Mouse (Mus musculus): ENCODE measurements around the gene Prr15.

DNA sequence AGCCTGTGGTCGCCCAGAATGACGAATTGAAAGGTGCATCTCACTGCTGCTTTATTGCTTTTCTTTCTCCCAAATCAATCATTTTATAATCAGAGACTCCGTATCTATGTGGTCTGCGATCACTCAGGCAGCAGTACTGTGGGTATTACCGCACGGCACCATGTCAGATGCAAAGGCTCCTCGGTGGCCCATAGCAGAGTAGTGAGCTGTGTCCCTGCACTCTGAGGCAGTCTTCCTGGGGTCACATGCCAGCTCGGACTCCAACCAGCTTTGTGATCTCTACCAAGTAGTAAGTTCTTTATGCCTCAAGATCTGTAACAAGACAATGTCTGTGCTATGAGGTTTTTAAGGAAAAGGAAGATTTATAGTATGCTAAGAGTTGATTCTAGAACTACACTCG lies 7.0 kb upstream of the Prr15 start:
- TF ChIP-seq CTCF (IDR thresholded peaks at IDR 0.05; ENCODE audit: control insufficient read depth, insufficient read depth, insufficient read length): no peak
- no peak for TF ChIP-seq MAX (IDR thresholded peaks at IDR 0.05)
- no peak for TF ChIP-seq CEBPB (IDR thresholded peaks at IDR 0.05; ENCODE audit: low read depth)

Measured in C2C12 (cell line).